Mouse (Mus musculus): ENCODE data around the gene Tacr1.

GRCm38 (mm10) chr6:82519626-82520025 is 117.5 kb downstream of the Tacr1 start:
- TF ChIP-seq ETS1 (IDR thresholded peaks at IDR 0.05; ENCODE audit: low read depth, low read length) (no peak), HCFC1 (IDR thresholded peaks at IDR 0.05; ENCODE audit: low read depth, low read length) (no peak), UBTF (IDR thresholded peaks at IDR 0.05; ENCODE audit: borderline replicate concordance, insufficient read depth, low read depth, low read length) (no peak), MEF2A (IDR thresholded peaks at IDR 0.05; ENCODE audit: extremely low read depth, insufficient replicate concordance, low read depth, low read length, poor library complexity, severe bottlenecking) (no peak)

Measured in MEL (cell line).